Mouse (Mus musculus) spleen, adult 2 months (tissue): ENCODE measurements at regions not wholly inside any gene's neighbourhood (a gene's known extent, or its start where the extent isn't known, plus 50 kb on each side); places are given as distances from the start of the nearest gene placed in this dataset.

ENCODE experiments used
- CTCF ChIP-seq: fragments of 200-500 bp; IDR thresholded peaks from 2 replicates; pipeline ENCODE4 v1.5.1; 2011; ENCODE audit warnings: mild to moderate bottlenecking, inconsistent platforms; ENCODE audit not compliant: insufficient read depth, insufficient read length, insufficient replicate concordance; ENCODE audit errors: extremely low read depth
- POLR2A ChIP-seq: fragments of 200-500 bp; IDR thresholded peaks from 2 replicates; pipeline ENCODE4 v1.6.1; 2011; ENCODE audit warnings: low read depth, low read length, inconsistent platforms

DNA sequence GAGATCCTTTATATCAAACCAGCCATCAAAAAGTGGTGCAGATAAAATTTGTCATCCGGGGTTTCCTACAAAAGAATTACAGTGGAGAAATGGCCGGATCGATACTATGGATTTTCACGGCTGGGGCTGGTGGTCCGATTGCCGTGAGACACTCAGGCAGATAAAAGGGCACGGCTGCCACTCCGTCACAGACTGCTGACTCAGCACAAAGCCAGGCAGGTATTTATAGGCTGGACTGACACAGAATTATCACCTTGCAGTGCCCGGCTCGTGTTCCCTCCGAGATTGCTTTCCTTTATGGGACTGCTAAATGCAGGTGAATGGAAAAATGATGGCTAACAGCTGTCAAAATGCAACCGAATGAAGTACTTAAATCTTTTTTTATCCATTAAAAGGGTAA is 199.5 kb upstream of the Zfp64 start:
- TF ChIP-seq POLR2A (no peak), CTCF (no peak)
